Mouse (Mus musculus): ENCODE measurements around the gene Diras1. TPM values are rescaled to one million over a fixed set of nuclear protein-coding genes. Genes with fewer than 3 reads are reported as not detected.
A peak's percentile ranks its signal among the peaks of the same experiment; 100 is the strongest.
"Not testable (repeated sequence)": the region's sequence is repeated elsewhere in the genome, so short reads cannot be mapped to it uniquely, and the experiment has no call there.

Diras1 gene
- total RNA-seq, 2 experiments from 2014 or later, result not detected

GRCm38 (mm10) chr10:81000197-81001062 lies 25.0 kb downstream of the Diras1 start:
- DNase-seq (ENCODE audit: low spot score), result no peak
- intact Hi-C loops (cut with DNase I), result no loop called here

GRCm38 (mm10) chr10:80999362-81000196 lies 25.9 kb downstream of the Diras1 start:
- peak; percentile 59 for DNase-seq (ENCODE audit: low spot score)
- intact Hi-C loops (cut with DNase I), result loop anchor here (1.0 to 5.0 kb wide), 5 partner anchors 42 to 252 kb away; no protein-coding TSS in a partner anchor

DNA sequence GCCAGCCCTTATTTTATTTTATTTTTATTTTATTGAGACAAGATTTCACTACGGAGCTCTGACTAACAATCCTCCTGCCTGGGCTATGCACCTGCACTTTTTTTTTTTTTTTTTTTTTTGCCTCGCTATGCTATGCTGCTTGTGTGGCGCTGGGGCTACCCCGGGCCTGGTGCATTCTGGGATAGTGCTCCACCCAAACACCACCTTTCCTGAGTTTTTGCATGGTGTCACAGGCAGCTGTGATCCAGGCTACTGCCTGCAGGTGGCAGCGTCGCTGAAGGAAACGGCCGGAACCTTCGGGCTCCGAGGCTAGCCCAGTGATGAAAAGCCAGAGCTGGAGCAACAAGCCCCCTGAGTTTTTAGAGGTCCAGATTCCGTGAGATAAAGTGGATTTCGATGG lies 26.7 kb downstream of the Diras1 start:
- intact Hi-C loops (cut with DNase I), result loop anchor here (1.0 to 5.0 kb wide), 5 partner anchors 43 to 251 kb away; no protein-coding TSS in a partner anchor
- DNase-seq (ENCODE audit: low spot score), result no peak

DNA sequence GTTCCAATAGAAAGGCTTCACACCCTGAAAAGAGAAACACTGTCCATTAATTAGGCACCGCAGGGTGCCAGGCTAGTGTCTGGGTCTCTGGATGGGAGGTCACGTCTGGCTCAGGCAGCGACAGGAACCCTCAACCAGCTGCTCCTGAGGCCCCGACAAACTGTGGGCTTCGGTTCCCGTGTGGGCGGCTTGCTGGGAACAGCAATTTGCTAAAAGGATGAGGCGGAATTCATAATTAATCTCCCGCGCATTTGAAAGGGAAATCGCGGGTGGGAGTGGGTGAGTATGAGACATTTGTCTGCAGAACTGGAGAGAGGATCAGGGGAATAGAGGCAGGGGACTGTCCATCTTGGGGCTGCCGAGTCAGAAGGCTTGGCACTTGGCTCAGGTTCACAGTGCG lies 27.4 kb downstream of the Diras1 start:
- intact Hi-C loops (cut with DNase I), result loop anchor here (2.0 to 5.0 kb wide), 3 partner anchors 173 to 251 kb away; no protein-coding TSS in a partner anchor
- no peak for DNase-seq (ENCODE audit: low spot score)

- DNase-seq (ENCODE audit: low spot score), result no peak
- intact Hi-C loops (cut with DNase I), result loop anchor here (5.0 kb wide), 2 partner anchors 180 to 250 kb away; no protein-coding TSS in a partner anchor
These were observed 28.1 kb downstream of the Diras1 start for GRCm38 (mm10) chr10:80997332-80997731.

GRCm38 (mm10) chr10:80996501-80996900 lies 29.0 kb downstream of the Diras1 start:
- DNase-seq (ENCODE audit: low spot score), result no peak

DNA sequence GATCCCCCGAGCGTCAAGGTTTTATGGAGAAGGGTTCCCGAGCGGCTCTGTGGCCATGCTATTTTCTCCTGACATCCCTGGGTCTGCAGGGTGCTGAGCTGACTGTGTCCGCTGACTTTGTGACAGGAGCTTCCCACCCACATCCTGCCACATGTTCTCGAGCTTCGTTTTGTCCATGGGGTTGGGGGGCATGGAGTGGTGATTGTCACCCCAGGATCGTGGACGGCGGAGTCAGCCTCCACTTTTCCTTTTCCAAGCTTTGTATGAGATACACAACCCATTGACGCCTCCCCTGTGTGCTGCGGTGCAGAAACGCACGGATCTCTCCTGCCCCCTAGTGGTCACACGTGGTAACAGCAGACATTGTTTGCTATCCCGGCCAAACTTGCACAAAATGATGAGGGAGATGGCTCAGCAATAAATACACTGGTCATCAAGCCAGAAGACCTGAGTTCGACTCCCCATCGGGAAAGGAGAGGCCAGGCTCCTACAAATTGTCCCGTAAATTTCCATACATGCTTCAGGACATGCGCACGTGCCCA lies 30.3 kb downstream of the Diras1 start:
- DNase-seq (ENCODE audit: low spot score), result peak; percentile 48
- intact Hi-C loops (cut with DNase I), result loop anchor here (2.0 to 5.0 kb wide), 5 partner anchors 36 to 248 kb away; no protein-coding TSS in a partner anchor

More at GRCm38 (mm10) chr10:80996501-80996900, 29.0 kb downstream of the Diras1 start:
- intact Hi-C loops (cut with DNase I), result loop anchor here (5.0 kb wide), 2 partner anchors 179 to 249 kb away; no protein-coding TSS in a partner anchor

GRCm38 (mm10) chr10:80994621-80995020 lies 30.8 kb downstream of the Diras1 start:
- DNase-seq (ENCODE audit: low spot score), result no peak
- intact Hi-C loops (cut with DNase I), result loop anchor here (2.0 to 5.0 kb wide), 5 partner anchors 36 to 247 kb away; no protein-coding TSS in a partner anchor

GRCm38 (mm10) chr10:80993276-80993675 lies 32.2 kb downstream of the Diras1 start:
- no peak for DNase-seq (ENCODE audit: low spot score)
- intact Hi-C loops (cut with DNase I), result no loop called here

GRCm38 (mm10) chr10:80991945-80992344 lies 33.5 kb downstream of the Diras1 start:
- intact Hi-C loops (cut with DNase I), result no loop called here
- DNase-seq (ENCODE audit: low spot score), result no peak

GRCm38 (mm10) chr10:80991007-80991406 lies 34.5 kb downstream of the Diras1 start:
- no peak for DNase-seq (ENCODE audit: low spot score)
- intact Hi-C loops (cut with DNase I), result no loop called here

- DNase-seq (ENCODE audit: low spot score), result no peak
- intact Hi-C loops (cut with DNase I), result no loop called here
These were observed 35.1 kb downstream of the Diras1 start for GRCm38 (mm10) chr10:80990406-80990805.

DNA sequence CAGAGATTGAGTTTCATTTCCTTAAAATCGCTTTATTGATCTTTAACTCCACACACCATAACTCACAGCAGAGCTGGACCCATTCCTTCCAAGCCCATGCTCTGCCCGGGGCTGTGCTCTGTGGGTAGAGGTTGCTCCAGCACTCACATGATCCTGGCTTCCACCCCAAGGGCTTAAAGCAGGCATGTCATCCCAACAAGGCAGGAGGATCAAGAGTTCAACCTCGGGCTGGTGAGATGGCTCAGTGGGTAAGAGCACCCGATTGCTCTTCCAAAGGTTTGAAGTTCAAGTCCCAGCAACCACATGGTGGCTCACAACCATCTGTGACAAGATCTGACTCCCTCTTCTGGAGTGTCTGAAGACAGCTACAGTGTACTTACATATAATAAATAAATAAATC lies 35.6 kb downstream of the Diras1 start:
- intact Hi-C loops (cut with DNase I); DNase-seq (ENCODE audit: low spot score): not testable (repeated sequence)

DNA sequence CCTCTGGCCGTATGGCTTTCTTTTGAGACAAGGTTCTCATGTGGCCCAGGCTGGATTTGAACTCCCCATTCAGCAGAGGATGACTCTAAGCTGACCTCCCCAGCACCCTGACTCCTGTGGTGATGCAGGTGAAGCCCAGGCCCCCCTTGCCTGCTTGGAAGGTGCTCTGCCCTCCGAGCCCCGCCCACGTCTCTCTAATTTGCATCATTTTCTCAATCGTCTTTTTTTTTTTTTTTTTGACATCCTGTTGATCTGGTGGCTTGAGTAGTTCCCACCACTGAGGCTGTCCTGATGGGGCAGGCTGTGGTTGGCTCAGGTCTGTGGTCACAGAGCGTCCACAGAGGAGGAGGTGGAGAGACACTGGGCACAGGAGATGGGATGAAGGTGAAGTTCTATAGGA lies 36.0 kb downstream of the Diras1 start:
- intact Hi-C loops (cut with DNase I), result no loop called here
- no peak for DNase-seq (ENCODE audit: low spot score)

GRCm38 (mm10) chr10:80987709-80988441 lies 37.6 kb downstream of the Diras1 start:
- intact Hi-C loops (cut with DNase I), result loop anchor here (1.0 kb wide), 2 partner anchors 32 to 60 kb away; no protein-coding TSS in a partner anchor
- DNase-seq (ENCODE audit: low spot score), result peak; percentile 74

DNA sequence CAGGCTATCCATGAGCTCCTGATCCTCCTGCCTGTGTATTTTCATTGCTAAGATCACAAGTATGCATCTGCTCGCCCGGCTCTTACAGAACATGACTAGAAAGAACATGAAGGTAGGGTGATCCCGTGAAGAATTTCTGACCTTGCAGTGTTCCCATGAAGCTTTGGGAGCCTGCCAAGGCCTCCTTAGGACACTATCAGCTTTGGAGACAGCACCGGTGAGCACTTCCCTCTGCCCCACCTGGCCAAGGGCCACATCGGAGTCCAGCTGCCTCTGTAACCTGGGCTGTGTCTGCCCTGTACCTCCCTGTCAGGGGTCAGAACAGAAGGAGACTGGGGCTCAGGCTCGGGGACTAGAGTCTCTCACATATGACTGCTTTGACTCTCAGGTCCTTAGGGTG lies 38.7 kb downstream of the Diras1 start:
- intact Hi-C loops (cut with DNase I), result no loop called here
- DNase-seq (ENCODE audit: low spot score), result no peak

DNA sequence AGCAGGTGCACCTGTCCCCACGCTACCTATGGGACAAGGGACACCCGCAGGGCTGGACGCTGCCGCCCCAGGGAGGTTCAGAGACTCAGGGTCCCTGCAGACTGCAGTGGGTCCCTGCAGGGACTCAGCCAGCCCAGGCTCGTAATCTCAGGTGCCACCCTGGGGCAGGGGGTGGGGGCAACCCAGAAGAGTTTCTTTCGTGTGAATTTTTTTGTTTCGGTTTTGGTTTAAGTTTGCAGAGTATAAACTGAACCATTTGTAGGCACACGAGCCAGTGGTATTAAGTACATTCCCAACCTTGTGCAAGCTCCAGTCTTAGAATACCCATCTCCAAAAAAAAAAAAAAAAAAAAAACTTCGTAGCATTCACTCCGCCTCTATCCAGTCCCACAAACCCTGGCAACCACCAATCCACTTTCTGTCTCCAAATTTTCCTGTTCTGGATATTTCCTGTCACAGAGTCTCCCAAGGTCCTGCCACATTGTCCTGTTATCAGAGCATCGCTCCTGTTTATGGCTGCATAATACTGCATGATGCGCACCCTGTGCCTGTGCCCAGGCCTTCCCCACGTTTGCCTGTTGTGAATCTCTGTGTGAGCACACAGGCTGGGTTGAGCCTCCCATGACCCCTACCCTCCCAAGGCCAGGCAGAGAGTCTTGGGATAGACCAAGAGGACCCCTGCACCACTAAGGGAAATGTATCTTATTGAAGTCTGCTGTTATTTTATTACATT lies 39.3 kb downstream of the Diras1 start:
- intact Hi-C loops (cut with DNase I), result no loop called here
- no peak for DNase-seq (ENCODE audit: low spot score)

GRCm38 (mm10) chr10:80985241-80985969 lies 40.1 kb downstream of the Diras1 start:
- DNase-seq (ENCODE audit: low spot score), result no peak

More at GRCm38 (mm10) chr10:80985241-80985969, 40.1 kb downstream of the Diras1 start:
- intact Hi-C loops (cut with DNase I), result no loop called here

Measured in heart, postnatal 25 days (tissue).